Mouse (Mus musculus) midbrain, embryonic 10.5 days (tissue): Measurements from ENCODE around the gene Frmd8. TPM values are rescaled to one million over a fixed set of nuclear protein-coding genes. Genes with fewer than 3 reads are reported as not detected.

Experiments
- DNase-seq: peaks from one replicate; pipeline ENCODE4 v3.0.0-alpha.2; 2017; ENCODE audit warnings: low spot score
- H3K27ac ChIP-seq: fragments of 300-500 bp; sonication (generic); replicated peaks from 2 replicates; pipeline ENCODE4 v1.5.1; 2016; ENCODE audit warnings: mild to moderate bottlenecking
- H3K27me3 ChIP-seq: fragments of 300-500 bp; sonication (generic); 2 replicates; pipeline ENCODE4 v1.6.1; 2016; ENCODE audit warnings: low read depth, mild to moderate bottlenecking; ENCODE audit not compliant: poor library complexity, severe bottlenecking
- H3K36me3 ChIP-seq: fragments of 300-500 bp; sonication (generic); 2 replicates; pipeline ENCODE4 v1.6.1; 2016; ENCODE audit warnings: mild to moderate bottlenecking, moderate library complexity
- H3K4me1 ChIP-seq: fragments of 300-500 bp; sonication (generic); 2 replicates; pipeline ENCODE4 v1.6.1; 2016
- H3K4me3 ChIP-seq: fragments of 300-500 bp; sonication (generic); 2 replicates; pipeline ENCODE4 v1.5.1; 2016; ENCODE audit warnings: mild to moderate bottlenecking, moderate library complexity
- H3K9me3 ChIP-seq: fragments of 300-500 bp; sonication (generic); replicated peaks from 2 replicates; pipeline ENCODE4 v1.6.1; 2016; ENCODE audit warnings: mild to moderate bottlenecking
- WGBS: fragments of 180-500 bp; shearing (Covaris S2); methylation state at CpG from one replicate; pipeline ENCODE4 v1.1.7; 2016; 5-methylcytosine and 5-hydroxymethylcytosine counted together
- polyA plus RNA-seq: library from polyadenylated mRNA; unstranded; fragments of >200 nt; fragmentation: Nextera tagmentation; extraction: Ambion mirVana; gene quantifications from 2 replicates; pipeline ENCODE4 v1.2.1, GENCODE M21; 2016

Gene Frmd8
- polyA plus RNA-seq, 1 experiment from 2014 or later: 34.9 TPM

DNA sequence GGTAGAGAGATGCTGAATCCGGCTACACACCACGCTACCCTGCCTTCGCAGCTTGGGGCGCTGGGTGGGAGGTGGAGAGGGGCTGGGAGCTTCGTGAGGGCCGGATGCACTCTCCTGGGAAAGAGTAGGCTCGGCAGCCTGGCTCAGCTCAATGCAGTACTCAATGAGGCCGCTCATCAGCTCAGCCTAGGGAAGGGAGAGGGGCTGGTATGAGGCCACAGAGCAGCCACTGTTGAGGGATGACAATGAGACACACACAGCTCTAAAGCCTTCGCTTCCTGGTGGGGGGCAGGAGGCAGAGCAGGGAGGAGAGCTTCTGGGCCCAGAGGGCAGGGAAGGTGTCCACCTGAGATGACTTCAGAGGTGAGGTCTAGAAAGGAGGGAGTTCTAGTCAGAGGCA, 18.5 kb downstream of the Frmd8 start:
- H3K9me3 ChIP-seq: peaks cover 3% of the 10 kb centered on the region; the same call in 1 of the 2 replicates
- 0 out of 2 replicates have a peak overlapping the region, but pooled peaks have one; percentile 23 for H3K27ac ChIP-seq
- H3K4me3 ChIP-seq: no peak overlapping the region
- no peaks in the 10 kb centered on the region for H3K27me3 ChIP-seq
- 80% methylated on average over 9 of the region's 9 CpGs for WGBS
- DNase-seq: no peak
- H3K36me3 ChIP-seq: peaks cover 95% of the 10 kb centered on the region
- peaks cover 4% of the 10 kb centered on the region for H3K4me1 ChIP-seq

DNA sequence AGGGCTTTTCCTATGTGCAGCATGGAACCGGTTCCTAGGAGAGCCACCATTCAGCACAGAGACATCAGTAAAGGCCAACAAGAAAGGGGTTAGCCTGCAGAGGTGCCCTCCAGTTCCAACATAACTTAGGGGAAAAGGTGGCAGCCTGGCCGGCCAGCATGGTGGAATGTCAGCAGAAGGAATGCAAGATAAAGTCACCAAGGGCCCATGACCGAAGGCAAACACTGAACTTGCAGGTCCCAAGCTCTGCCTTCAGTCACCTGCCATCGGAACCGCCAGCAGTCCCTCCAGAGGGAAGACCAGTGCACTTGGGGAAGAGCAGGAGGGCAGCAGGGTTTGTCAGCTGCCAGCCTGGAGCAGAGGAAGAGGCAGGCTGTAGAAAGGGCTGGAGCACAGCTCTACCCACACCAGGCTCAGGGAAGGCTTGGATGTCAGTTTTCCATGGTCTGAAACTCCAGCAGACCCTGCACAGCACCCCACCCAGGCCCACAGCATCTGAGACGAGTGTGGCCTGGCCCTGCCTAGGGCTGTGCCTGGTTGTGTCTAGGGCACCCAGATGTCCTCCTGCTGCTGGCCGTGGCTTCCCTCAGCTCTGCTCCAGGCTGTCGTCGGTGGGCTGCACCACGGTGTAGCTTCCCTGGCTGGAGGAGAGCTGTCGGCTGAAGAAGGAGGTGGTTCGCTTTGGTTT, 22.9 kb downstream of the Frmd8 start:
- H3K4me3 ChIP-seq: no peak overlapping the region
- WGBS: 91% methylated on average over 12 of the region's 12 CpGs
- DNase-seq: no peak
- H3K9me3 ChIP-seq: no peaks in the 10 kb centered on the region
- no peaks in the 10 kb centered on the region for H3K27me3 ChIP-seq
- peaks cover 41% of the 10 kb centered on the region for H3K4me1 ChIP-seq
- H3K27ac ChIP-seq: no peak overlapping the region
- H3K36me3 ChIP-seq: peaks cover 53% of the 10 kb centered on the region

DNA sequence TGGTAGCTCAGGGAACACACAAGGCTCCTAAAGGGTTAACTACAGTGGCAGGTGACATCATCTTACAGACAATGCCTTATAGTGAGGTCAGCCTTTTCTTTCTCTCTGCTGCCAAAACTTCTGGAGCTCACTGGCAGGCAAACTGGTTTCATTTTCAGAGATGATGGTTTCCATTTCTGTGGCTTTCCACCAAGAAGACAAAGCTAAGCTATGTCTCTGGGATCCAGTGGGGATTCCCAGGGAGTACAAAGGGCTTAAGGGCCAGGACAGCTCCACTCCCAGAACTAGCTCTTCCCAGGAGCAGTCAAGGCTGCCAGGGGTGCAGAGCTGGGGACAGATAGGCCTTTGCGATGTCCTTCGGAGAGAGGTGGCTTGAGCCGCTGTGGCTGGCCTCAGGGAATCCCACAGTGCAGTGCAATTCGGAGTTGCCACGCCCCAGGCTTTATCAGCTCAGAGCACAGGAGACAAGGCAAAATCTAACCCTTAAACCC, 23.5 kb downstream of the Frmd8 start:
- Histone ChIP-seq H3K4me1 (peaks cover 48% of the 10 kb centered on the region), H3K27ac (no peak overlapping the region), H3K9me3 (no peaks in the 10 kb centered on the region), H3K4me3 (no peak overlapping the region), H3K36me3 (peaks cover 46% of the 10 kb centered on the region), H3K27me3 (no peaks in the 10 kb centered on the region)
- no peak for DNase-seq
- 67% methylated on average over 5 of the region's 5 CpGs for WGBS

DNA sequence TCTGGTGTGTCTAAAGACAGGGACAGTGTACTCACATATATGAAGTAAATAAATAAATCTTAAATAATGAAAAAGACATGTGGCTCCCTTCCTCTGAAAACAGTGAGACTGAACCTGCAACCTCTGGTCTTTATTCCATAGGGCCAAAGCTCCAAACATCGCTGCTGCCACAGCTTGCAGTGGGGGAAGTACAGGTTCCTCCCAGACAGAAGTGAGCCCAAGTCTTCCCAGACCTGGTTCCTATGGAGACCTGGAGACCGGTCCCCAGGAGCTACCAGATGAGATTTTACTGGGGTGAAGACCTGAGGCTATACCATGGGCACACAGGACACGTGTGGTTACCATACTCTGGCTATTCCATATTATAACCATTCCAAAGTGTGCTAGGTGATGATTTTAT, 24.2 kb downstream of the Frmd8 start:
- DNase-seq: no peak
- no peaks in the 10 kb centered on the region for H3K9me3 ChIP-seq
- no peak overlapping the region for H3K27ac ChIP-seq
- H3K36me3 ChIP-seq: peaks cover 39% of the 10 kb centered on the region
- peaks cover 54% of the 10 kb centered on the region for H3K4me1 ChIP-seq
- 86% methylated on average over 3 of the region's 3 CpGs for WGBS
- H3K4me3 ChIP-seq: peak overlapping the region; percentile 26; the same call in 1 of the 2 replicates
- H3K27me3 ChIP-seq: no peaks in the 10 kb centered on the region

DNA sequence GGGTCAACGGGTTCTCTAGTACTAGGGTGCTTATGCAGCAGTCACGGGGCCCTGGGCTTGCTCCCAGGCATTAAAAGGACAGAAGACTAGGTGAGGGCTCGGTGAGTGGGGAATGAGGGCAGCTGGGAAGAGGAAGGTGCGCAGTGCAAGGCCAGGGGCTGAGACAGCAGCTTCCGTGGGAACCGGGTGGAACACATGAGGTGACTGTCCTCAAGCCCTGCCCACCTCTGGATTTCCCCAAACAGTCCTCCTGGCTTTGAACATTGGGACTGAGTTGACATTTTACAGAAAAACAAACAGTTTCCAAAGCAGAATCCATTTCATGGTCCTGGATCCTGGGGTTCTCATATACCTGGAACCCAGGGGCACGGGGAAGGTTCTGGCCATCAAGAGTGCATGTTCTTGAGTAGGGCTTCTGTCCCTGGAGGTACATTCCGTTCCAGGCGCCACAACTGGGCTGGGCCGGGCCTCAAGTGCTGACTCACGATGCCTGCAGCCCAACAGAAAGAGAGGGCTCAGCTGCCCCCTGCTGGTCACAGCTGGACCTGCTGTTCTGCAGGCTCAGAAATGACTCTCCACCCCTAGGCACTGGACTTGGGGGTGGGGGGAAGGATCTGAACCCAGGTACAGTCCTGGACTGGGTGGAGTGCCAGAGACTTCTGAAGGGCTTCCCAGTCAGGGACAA, 25.1 kb downstream of the Frmd8 start:
- Histone ChIP-seq H3K4me3 (peak overlapping the region; percentile 26), H3K27me3 (no peaks in the 10 kb centered on the region), H3K9me3 (no peaks in the 10 kb centered on the region), H3K36me3 (peaks cover 31% of the 10 kb centered on the region), H3K4me1 (peaks cover 63% of the 10 kb centered on the region), H3K27ac (peak overlapping the region; percentile 95)
- 33% methylated on average over 11 of the region's 11 CpGs for WGBS
- DNase-seq: peak; percentile 89

DNA sequence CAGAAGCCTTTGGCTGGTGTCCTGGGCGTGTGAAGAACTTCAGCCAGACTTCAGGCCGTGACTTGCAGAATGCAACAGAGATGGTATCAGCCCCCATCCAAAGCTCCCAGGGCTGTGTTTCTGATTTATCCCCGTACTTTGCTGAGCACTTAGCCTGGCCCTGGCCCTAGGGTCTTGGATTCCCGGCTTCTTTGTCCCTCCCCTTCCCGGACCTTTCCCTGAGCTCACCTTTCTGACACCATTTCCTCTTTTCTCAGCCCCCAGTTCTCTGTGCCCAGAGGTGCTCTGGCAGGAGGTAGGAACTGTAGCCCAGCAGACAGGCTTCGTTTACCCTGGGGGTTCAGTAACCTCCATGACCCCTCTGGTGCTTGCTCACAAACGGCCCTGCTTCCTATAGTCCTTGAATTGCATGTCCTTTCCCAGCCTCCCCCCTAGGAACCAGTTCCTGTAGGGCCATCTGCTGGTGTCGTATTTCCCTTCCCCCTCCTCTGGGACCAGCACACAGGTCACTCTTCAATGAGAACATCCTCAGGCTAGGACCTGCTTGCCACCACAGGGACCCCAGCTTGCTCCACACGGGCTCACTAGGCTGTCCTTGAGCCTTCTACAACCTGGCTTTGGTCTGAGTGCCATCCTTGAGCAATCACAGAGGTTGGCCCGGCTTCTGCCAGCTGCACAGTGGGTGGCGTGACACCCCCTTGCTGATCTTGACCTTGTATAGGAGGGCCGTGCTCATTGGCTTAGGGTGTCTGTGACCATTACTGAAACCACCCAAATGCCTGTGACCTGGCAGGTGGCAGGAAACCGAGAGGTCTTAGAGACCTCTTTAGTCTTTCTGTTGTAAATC, 26.0 kb downstream of the Frmd8 start:
- Histone ChIP-seq H3K4me3 (peak overlapping the region; percentile 49), H3K9me3 (no peaks in the 10 kb centered on the region), H3K4me1 (peaks cover 72% of the 10 kb centered on the region), H3K27me3 (no peaks in the 10 kb centered on the region), H3K27ac (peak overlapping the region; percentile 95), H3K36me3 (peaks cover 24% of the 10 kb centered on the region)
- 47% methylated on average over 13 of the region's 13 CpGs for WGBS
- DNase-seq: peak; percentile 32

DNA sequence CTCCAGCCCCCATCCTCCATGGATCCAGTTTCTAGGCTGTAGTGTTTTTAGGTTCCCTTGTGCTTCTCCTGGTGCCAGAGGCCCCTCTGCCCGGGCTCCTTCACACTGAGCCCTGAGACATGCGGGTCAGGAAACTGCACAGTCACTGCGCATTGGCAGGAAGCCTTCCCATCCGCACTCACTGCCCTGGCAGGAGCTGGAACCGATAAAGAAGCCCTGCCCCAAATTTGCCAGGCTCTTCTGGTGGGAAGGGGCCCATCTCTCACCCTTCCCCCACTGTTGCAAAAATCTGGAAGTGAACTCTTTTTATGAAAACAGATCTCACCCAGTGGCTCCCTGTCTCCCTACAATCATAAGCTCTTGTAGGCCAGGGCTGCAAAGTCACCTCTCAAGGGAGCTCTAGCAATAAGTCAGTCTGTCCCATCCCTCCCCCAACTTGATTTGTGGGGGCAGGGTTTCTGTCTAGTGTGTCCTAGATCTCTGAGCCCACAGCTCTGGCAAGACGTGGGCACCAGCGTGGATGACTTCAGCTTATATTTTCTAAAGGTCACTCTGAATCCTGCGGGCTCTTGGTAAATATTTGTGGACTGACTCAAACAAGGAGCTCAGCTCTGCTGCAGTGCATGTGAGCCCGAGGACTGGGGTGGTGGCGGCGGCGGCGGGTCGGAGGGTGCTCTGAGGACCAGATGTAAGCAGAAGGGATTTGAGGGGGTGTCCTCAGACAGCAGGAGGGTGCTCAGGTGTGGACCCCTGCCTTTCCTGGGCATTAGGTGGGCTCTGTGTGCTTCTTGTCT, 26.8 kb downstream of the Frmd8 start:
- Histone ChIP-seq H3K9me3 (no peaks in the 10 kb centered on the region), H3K27me3 (no peaks in the 10 kb centered on the region), H3K4me3 (peak overlapping the region; percentile 49), H3K4me1 (peaks cover 81% of the 10 kb centered on the region), H3K36me3 (peaks cover 18% of the 10 kb centered on the region), H3K27ac (peak overlapping the region; percentile 95)
- no peak for DNase-seq
- 65% methylated on average over 14 of the region's 14 CpGs for WGBS

DNA sequence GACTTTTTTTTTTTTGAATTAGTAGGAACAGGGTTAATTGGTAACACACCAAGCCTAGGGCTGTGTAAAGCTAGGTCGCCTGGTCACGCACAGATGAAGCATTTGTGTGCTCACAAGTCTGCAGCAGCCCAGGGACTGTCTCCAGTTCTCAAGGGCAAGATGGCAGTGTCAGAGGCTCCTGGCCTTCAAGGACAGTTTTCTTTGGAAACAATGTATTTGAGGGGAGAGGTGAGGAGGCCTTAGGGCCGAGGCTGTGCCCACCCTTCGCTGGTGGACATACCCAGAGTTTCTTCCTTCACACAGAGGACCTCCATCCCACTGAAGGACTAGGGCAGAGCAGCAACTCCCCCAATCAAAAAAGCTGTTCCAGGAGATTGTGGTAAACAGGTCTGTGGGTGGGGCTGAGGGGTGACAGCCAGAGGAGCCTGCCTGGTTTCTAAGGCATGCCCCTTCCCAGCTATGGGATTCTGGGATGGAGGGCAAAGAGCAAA, 27.7 kb downstream of the Frmd8 start:
- WGBS: 53% methylated on average over 4 of the region's 4 CpGs
- no peaks in the 10 kb centered on the region for H3K27me3 ChIP-seq
- peaks cover 9% of the 10 kb centered on the region for H3K36me3 ChIP-seq
- peaks cover 89% of the 10 kb centered on the region for H3K4me1 ChIP-seq
- no peaks in the 10 kb centered on the region for H3K9me3 ChIP-seq
- H3K27ac ChIP-seq: peak overlapping the region; percentile 95
- peak overlapping the region; percentile 49 for H3K4me3 ChIP-seq
- DNase-seq: no peak

DNA sequence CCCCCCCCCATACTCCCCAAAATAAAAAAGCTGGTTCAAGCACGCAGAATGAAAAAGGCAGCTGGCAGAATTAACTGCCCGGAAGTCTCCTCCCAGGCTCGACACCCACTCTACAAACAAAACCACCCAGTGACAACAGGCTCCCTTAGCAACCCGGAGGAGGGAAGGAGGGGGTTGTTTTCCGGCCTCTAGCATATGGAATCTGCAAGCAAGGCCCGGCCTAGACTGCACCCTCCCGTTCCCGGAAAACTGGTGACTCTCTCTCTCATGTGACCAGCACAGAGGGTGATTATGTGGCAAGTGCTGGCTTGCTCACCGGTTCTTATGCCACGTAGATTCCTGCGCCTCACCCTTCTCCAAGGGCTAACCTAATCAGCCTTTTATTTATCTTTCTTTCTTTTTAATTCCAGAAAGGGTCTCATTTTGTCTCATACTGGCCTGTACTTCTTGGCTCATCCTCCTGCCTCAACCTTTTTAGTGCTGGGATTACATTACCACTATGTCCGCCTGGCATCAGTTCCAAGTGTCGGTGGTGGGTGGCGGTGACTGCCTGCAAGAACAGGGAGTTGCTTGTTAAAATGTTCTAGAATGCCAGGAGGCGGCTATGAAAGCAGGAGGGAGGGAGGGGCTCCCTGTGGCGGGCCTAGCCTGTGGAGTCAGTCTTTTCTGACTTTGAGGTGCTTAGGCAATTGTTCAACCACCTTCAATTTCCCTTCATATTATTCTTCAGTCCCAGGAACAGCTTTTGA, 28.3 kb downstream of the Frmd8 start:
- WGBS: 6% methylated on average over 16 of the region's 16 CpGs
- no peaks in the 10 kb centered on the region for H3K27me3 ChIP-seq
- H3K4me3 ChIP-seq: peak overlapping the region; percentile 49
- peaks cover 3% of the 10 kb centered on the region for H3K36me3 ChIP-seq
- peaks cover 93% of the 10 kb centered on the region for H3K4me1 ChIP-seq
- peak; percentile 89 for DNase-seq
- H3K9me3 ChIP-seq: no peaks in the 10 kb centered on the region
- peak overlapping the region; percentile 95 for H3K27ac ChIP-seq

DNA sequence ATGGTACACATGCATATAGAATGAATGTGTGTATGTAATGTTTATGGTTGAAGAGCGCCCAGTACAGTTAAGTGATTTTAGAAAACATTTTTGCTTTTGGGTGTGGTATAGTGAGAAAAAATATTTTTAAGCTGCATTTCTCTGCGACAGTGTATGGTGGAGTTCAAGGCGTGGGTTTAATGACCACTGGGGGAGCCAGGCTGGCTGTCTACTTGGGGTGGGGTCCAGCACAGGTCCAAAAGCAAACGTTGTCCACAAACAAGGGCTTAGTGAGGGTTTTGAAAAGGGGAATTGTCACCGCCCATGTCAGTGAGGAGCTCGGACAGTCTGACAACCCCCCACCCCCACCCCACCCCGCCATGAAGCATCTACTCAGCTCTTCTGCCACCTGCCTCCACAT, 28.9 kb downstream of the Frmd8 start:
- Histone ChIP-seq H3K4me3 (peak overlapping the region; percentile 49), H3K9me3 (no peaks in the 10 kb centered on the region), H3K27ac (peak overlapping the region; percentile 95), H3K36me3 (no peaks in the 10 kb centered on the region; the same call in 1 of the 2 replicates), H3K27me3 (no peaks in the 10 kb centered on the region), H3K4me1 (peaks cover 93% of the 10 kb centered on the region)
- WGBS: 1% methylated on average over 7 of the region's 7 CpGs
- no peak for DNase-seq

DNA sequence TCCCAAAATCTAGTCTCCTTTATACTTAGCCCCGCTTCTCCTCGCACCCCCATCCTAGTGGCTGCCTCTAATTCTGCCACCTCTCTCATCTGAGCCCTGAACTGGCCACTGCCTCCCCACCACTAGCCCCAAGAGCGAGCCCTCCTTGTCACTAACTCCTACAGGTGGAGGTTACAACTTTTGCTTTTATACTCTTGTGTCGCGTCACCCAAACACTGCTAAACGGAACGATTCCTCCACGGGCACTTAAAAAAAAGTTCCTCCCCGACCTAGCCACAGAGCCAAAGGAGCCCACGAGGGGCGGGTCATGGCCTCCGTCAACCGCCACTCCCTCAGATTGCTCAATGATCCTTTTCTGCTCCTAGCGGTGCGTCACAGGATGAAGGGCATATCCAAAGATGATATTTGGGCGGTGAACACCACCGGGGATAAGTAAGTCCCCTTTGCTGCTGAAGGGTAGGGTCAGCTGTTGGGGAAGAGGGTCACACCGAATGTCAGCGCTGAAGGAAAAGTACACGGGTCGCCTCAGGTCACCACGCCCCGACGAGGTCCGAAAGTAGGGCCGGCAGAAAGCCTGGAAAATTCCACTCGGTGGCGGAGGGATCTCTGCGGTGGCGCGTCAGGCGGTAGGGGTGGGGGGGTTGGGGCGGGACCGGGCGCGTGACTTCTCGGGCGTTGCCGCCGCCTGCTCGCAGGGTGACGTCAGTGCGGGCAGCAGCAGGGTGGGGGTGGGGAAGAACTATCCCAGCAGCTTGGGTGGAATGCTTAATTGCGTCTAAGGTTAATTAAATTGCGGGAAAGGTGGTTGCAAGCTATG, 29.5 kb downstream of the Frmd8 start:
- no peaks in the 10 kb centered on the region for H3K36me3 ChIP-seq
- WGBS: 7% methylated on average over 45 of the region's 45 CpGs
- H3K9me3 ChIP-seq: no peaks in the 10 kb centered on the region
- H3K4me1 ChIP-seq: peaks cover 99% of the 10 kb centered on the region
- no peaks in the 10 kb centered on the region for H3K27me3 ChIP-seq
- peak; percentile 95 for DNase-seq
- peak overlapping the region; percentile 49 for H3K4me3 ChIP-seq
- peak overlapping the region; percentile 95 for H3K27ac ChIP-seq
